Mouse (Mus musculus): Measurements from ENCODE around the gene Gm42688. TPM values are rescaled to one million over a fixed set of nuclear protein-coding genes. Genes with fewer than 3 reads are reported as not detected.

Gm42688 gene
- polyA plus RNA-seq, 1 experiment from 2014 or later = 2.5 TPM

- Histone ChIP-seq H3K4me1 (peaks cover 56% of the 10 kb centered on the region), H3K4me3 (peak overlapping the region; percentile 54), H3K36me3 (peaks cover 5% of the 10 kb centered on the region; the same call in 1 of the 2 replicates)
Observed at GRCm38 (mm10) chr6:83136881-83137575, 35.6 kb downstream of the Gm42688 start.

GRCm38 (mm10) chr6:83137576-83137950, 36.1 kb downstream of the Gm42688 start:
- ATAC-seq (ENCODE audit: insufficient number of reproducible peaks, low FRiP score, low TSS enrichment, low read depth) = peak; percentile 87
- Histone ChIP-seq H3K36me3 (peaks cover 5% of the 10 kb centered on the region; the same call in 1 of the 2 replicates), H3K9ac (peak overlapping the region; percentile 63), H3K27me3 (no peaks in the 10 kb centered on the region), H3K27ac (peak overlapping the region; percentile 100), H3K9me3 (no peaks in the 10 kb centered on the region), H3K4me3 (peak overlapping the region; percentile 54), H3K4me2 (peak overlapping the region; percentile 81), H3K4me1 (peaks cover 61% of the 10 kb centered on the region)
- 0% methylated on average over 12 of the region's 12 CpGs for WGBS

More at GRCm38 (mm10) chr6:83136881-83137575, 35.6 kb downstream of the Gm42688 start:
- H3K27ac ChIP-seq = peak overlapping the region; percentile 100
- peak; percentile 90 for ATAC-seq (ENCODE audit: insufficient number of reproducible peaks, low FRiP score, low TSS enrichment, low read depth)
- under 1% methylated on average over 26 of the region's 26 CpGs for WGBS
- peak overlapping the region; percentile 81 for H3K4me2 ChIP-seq
- H3K9ac ChIP-seq = peak overlapping the region; percentile 63
- no peaks in the 10 kb centered on the region for H3K9me3 ChIP-seq
- no peaks in the 10 kb centered on the region for H3K27me3 ChIP-seq

GRCm38 (mm10) chr6:83138056-83138455, 36.6 kb downstream of the Gm42688 start:
- H3K27me3 ChIP-seq = no peaks in the 10 kb centered on the region
- ATAC-seq (ENCODE audit: insufficient number of reproducible peaks, low FRiP score, low TSS enrichment, low read depth) = no peak
- H3K36me3 ChIP-seq = peaks cover 5% of the 10 kb centered on the region; the same call in 1 of the 2 replicates
- WGBS = under 1% methylated on average over 11 of the region's 11 CpGs
- peak overlapping the region; percentile 54 for H3K4me3 ChIP-seq
- H3K4me2 ChIP-seq = peak overlapping the region; percentile 81
- H3K9ac ChIP-seq = peak overlapping the region; percentile 63
- H3K27ac ChIP-seq = peak overlapping the region; percentile 100
- peaks cover 66% of the 10 kb centered on the region for H3K4me1 ChIP-seq
- no peaks in the 10 kb centered on the region for H3K9me3 ChIP-seq

GRCm38 (mm10) chr6:83140044-83140443, 38.6 kb downstream of the Gm42688 start:
- Histone ChIP-seq H3K4me3 (no peak overlapping the region), H3K27ac (no peak overlapping the region), H3K9ac (no peak overlapping the region), H3K9me3 (no peaks in the 10 kb centered on the region), H3K36me3 (peaks cover 8% of the 10 kb centered on the region; the same call in 1 of the 2 replicates), H3K4me1 (peaks cover 69% of the 10 kb centered on the region), H3K27me3 (no peaks in the 10 kb centered on the region), H3K4me2 (no peak overlapping the region)
- WGBS = 87% methylated on average over 8 of the region's 8 CpGs
- ATAC-seq (ENCODE audit: insufficient number of reproducible peaks, low FRiP score, low TSS enrichment, low read depth) = no peak

GRCm38 (mm10) chr6:83141636-83142035, 40.2 kb downstream of the Gm42688 start:
- Histone ChIP-seq H3K36me3 (peaks cover 19% of the 10 kb centered on the region), H3K4me1 (peaks cover 60% of the 10 kb centered on the region), H3K27ac (peak overlapping the region; percentile 72; the same call in 1 of the 2 replicates), H3K4me2 (peak overlapping the region; percentile 55), H3K9me3 (no peaks in the 10 kb centered on the region), H3K27me3 (no peaks in the 10 kb centered on the region), H3K4me3 (peak overlapping the region; percentile 30; the same call in 1 of the 2 replicates), H3K9ac (peak overlapping the region; percentile 18; the same call in 1 of the 2 replicates)
- no peak for ATAC-seq (ENCODE audit: insufficient number of reproducible peaks, low FRiP score, low TSS enrichment, low read depth)
- WGBS = 44% methylated on average over 4 of the region's 4 CpGs

GRCm38 (mm10) chr6:83142211-83142731, 40.9 kb downstream of the Gm42688 start:
- Histone ChIP-seq H3K4me2 (peak overlapping the region; percentile 55), H3K27ac (peak overlapping the region; percentile 72), H3K9me3 (no peaks in the 10 kb centered on the region), H3K4me3 (peak overlapping the region; percentile 30), H3K36me3 (peaks cover 25% of the 10 kb centered on the region), H3K9ac (peak overlapping the region; percentile 18; the same call in 1 of the 2 replicates), H3K27me3 (no peaks in the 10 kb centered on the region), H3K4me1 (peaks cover 60% of the 10 kb centered on the region)
- 7% methylated on average over 41 of the region's 41 CpGs for WGBS
- no peak for ATAC-seq (ENCODE audit: insufficient number of reproducible peaks, low FRiP score, low TSS enrichment, low read depth)

- H3K9me3 ChIP-seq = no peaks in the 10 kb centered on the region
- peak overlapping the region; percentile 72; the same call in 1 of the 2 replicates for H3K27ac ChIP-seq
- no peak for ATAC-seq (ENCODE audit: insufficient number of reproducible peaks, low FRiP score, low TSS enrichment, low read depth)
- peak overlapping the region; percentile 55; the same call in 1 of the 2 replicates for H3K4me2 ChIP-seq
- H3K36me3 ChIP-seq = peaks cover 31% of the 10 kb centered on the region
- H3K27me3 ChIP-seq = no peaks in the 10 kb centered on the region
- peaks cover 58% of the 10 kb centered on the region for H3K4me1 ChIP-seq
- WGBS = 46% methylated on average over 11 of the region's 11 CpGs
- no peak overlapping the region for H3K9ac ChIP-seq
- no peak overlapping the region for H3K4me3 ChIP-seq
Observed at GRCm38 (mm10) chr6:83142886-83143285, 41.5 kb downstream of the Gm42688 start.

- H3K4me2 ChIP-seq = no peak overlapping the region
- ATAC-seq (ENCODE audit: insufficient number of reproducible peaks, low FRiP score, low TSS enrichment, low read depth) = no peak
- no peak overlapping the region for H3K4me3 ChIP-seq
- peaks cover 35% of the 10 kb centered on the region for H3K4me1 ChIP-seq
- no peak overlapping the region for H3K9ac ChIP-seq
- peaks cover 49% of the 10 kb centered on the region for H3K36me3 ChIP-seq
- H3K9me3 ChIP-seq = no peaks in the 10 kb centered on the region
- no peak overlapping the region for H3K27ac ChIP-seq
- 65% methylated on average over 2 of the region's 2 CpGs for WGBS
- H3K27me3 ChIP-seq = no peaks in the 10 kb centered on the region
Observed at GRCm38 (mm10) chr6:83145209-83145608, 43.8 kb downstream of the Gm42688 start.

- H3K9me3 ChIP-seq = no peaks in the 10 kb centered on the region
- H3K36me3 ChIP-seq = peaks cover 55% of the 10 kb centered on the region
- no peak overlapping the region for H3K4me3 ChIP-seq
- no peaks in the 10 kb centered on the region for H3K27me3 ChIP-seq
- ATAC-seq (ENCODE audit: insufficient number of reproducible peaks, low FRiP score, low TSS enrichment, low read depth) = no peak
- H3K27ac ChIP-seq = peak overlapping the region; percentile 3; the same call in 1 of the 2 replicates
- H3K9ac ChIP-seq = no peak overlapping the region
- no peak overlapping the region for H3K4me2 ChIP-seq
- peaks cover 31% of the 10 kb centered on the region for H3K4me1 ChIP-seq
- whole genome bisulfite sequencing = 48% methylated on average over 9 of the region's 9 CpGs
Observed at GRCm38 (mm10) chr6:83145805-83146204, 44.4 kb downstream of the Gm42688 start.

- H3K9me3 ChIP-seq = no peaks in the 10 kb centered on the region
- no peak overlapping the region for H3K27ac ChIP-seq
- H3K4me3 ChIP-seq = no peak overlapping the region
- no peaks in the 10 kb centered on the region for H3K27me3 ChIP-seq
- no peak overlapping the region for H3K4me2 ChIP-seq
- H3K9ac ChIP-seq = no peak overlapping the region
- H3K36me3 ChIP-seq = peaks cover 70% of the 10 kb centered on the region
- no peak for ATAC-seq (ENCODE audit: insufficient number of reproducible peaks, low FRiP score, low TSS enrichment, low read depth)
- WGBS = 68% methylated on average over 7 of the region's 7 CpGs
- peaks cover 18% of the 10 kb centered on the region for H3K4me1 ChIP-seq
Observed at GRCm38 (mm10) chr6:83147280-83147679, 45.9 kb downstream of the Gm42688 start.

GRCm38 (mm10) chr6:83151721-83152120, 50.3 kb downstream of the Gm42688 start:
- whole genome bisulfite sequencing = 42% methylated on average over 8 of the region's 8 CpGs
- no peak overlapping the region for H3K4me3 ChIP-seq
- H3K4me1 ChIP-seq = peaks cover 16% of the 10 kb centered on the region
- H3K27me3 ChIP-seq = no peaks in the 10 kb centered on the region
- no peak overlapping the region for H3K4me2 ChIP-seq
- H3K9me3 ChIP-seq = no peaks in the 10 kb centered on the region
- 0 out of 2 replicates have a peak overlapping the region, but pooled peaks have one; percentile 23 for H3K27ac ChIP-seq
- H3K36me3 ChIP-seq = peaks cover 69% of the 10 kb centered on the region
- no peak overlapping the region for H3K9ac ChIP-seq
- no peak for ATAC-seq (ENCODE audit: insufficient number of reproducible peaks, low FRiP score, low TSS enrichment, low read depth)

GRCm38 (mm10) chr6:83153038-83153437, 51.6 kb downstream of the Gm42688 start:
- Histone ChIP-seq H3K9me3 (no peaks in the 10 kb centered on the region), H3K36me3 (peaks cover 56% of the 10 kb centered on the region), H3K4me2 (no peak overlapping the region), H3K27ac (no peak overlapping the region), H3K9ac (no peak overlapping the region), H3K27me3 (no peaks in the 10 kb centered on the region), H3K4me3 (no peak overlapping the region), H3K4me1 (peaks cover 16% of the 10 kb centered on the region)
- 85% methylated on average over 12 of the region's 12 CpGs for WGBS
- no peak for ATAC-seq (ENCODE audit: insufficient number of reproducible peaks, low FRiP score, low TSS enrichment, low read depth)

Measured in limb, embryonic 15.5 days (tissue).